Mouse (Mus musculus): ENCODE measurements around the gene Tars. TPM values are rescaled to one million over a fixed set of nuclear protein-coding genes. Genes with fewer than 3 reads are reported as not detected.

Gene Tars
- total RNA-seq, 2 experiments from 2014 or later, result 27.6 to 34.1 TPM

- intact Hi-C loops (cut with DNase I), result no loop called here
- DNase-seq (ENCODE audit: low spot score in 2 of 2), result no peak
Measured at GRCm38 (mm10) chr15:11369572-11369971, 29.9 kb downstream of the Tars start.

DNA sequence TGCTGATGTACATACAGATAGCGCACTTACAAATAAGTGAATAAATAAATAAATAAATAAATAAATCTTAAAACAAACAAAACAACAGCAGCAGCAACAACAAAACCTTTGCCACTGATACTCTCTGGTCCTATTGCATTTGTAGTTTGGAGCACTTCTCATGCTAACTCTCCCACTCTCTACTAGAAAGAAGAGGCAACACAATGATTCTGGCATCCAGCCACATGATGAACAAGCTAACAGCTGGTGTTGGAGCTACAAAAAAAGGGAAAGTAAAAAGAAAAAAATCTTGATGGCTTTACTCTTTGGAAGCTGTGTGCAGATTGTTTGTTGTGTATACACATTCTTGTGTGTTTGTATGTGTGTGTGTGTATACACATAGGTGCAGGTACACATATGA is 34.7 kb downstream of the Tars start:
- intact Hi-C loops (cut with DNase I), result no loop called here
- DNase-seq (ENCODE audit: low spot score in 2 of 2), result peak; percentile 35 to 50

GRCm38 (mm10) chr15:11364112-11364511 is 35.4 kb downstream of the Tars start:
- intact Hi-C loops (cut with DNase I), result no loop called here
- no peak for DNase-seq (ENCODE audit: low spot score in 2 of 2)

GRCm38 (mm10) chr15:11361824-11362223 is 37.6 kb downstream of the Tars start:
- intact Hi-C loops (cut with DNase I), result no loop called here
- DNase-seq (ENCODE audit: low spot score in 2 of 2), result no peak

GRCm38 (mm10) chr15:11360888-11361287 is 38.6 kb downstream of the Tars start:
- intact Hi-C loops (cut with DNase I), result no loop called here
- no peak for DNase-seq (ENCODE audit: low spot score in 2 of 2)

- DNase-seq (ENCODE audit: low spot score in 2 of 2), result no peak
- intact Hi-C loops (cut with DNase I), result no loop called here
Measured at GRCm38 (mm10) chr15:11357501-11357900, 42.0 kb downstream of the Tars start.

DNA sequence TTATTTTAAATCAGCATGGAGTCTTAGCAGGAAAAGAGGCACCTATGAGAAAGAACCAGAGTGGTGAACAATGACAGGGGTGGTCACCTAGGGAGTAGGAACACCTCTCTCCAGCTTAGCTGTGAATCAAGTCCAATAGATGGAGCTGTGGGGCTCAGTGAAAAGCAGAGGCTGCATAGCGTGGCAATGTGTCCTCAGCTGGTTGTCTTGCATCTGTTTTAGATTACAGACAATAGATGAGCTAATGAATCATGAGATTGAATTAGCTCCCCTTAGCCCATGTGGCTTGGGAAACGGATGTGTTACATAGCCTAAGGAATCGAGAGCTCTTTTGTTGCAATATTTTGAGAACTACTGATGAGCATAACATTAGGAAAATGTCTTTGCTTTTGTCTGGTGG is 43.6 kb downstream of the Tars start:
- intact Hi-C loops (cut with DNase I), result no loop called here
- DNase-seq (ENCODE audit: low spot score in 2 of 2), result no peak

DNA sequence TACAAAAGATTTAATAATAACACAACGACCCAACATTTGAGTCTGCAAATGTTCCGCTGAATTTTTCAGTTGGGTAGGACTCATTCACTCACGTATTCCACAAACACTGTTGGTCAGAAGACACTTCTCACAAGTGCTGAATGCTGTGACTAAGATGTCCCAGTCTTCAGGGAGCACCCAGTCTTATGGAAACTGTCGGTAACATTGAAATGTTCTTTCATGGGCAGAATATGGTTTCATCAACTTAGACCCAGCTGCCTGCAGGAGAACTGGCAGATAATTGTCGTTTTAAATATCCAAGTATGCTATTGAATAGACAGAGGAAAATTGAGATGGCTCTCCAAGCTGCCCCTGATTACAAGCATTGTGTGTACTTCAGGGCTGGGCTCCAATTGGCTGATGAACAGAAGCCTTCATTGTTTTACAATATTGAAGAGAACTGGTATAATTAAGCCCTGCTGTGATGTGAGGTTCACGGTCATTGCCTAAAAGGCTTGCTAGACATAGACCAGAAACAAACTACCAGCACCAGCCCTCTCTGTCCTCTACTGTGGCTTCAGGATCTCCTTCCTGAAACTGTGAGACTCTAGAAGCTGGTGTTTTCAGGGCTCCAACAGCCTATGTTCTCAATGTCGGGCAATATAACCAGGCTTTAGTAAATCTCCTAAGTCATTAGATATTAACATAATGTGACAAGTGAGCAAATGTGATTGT is 59.8 kb downstream of the Tars start:
- intact Hi-C loops (cut with DNase I), result no loop called here
- DNase-seq (ENCODE audit: low spot score in 2 of 2), result no peak
